Mouse (Mus musculus): Measurements from ENCODE around the gene Fbxo27.
A peak's percentile ranks its signal among the peaks of the same experiment; 100 is the strongest.

Fbxo27 gene

DNA sequence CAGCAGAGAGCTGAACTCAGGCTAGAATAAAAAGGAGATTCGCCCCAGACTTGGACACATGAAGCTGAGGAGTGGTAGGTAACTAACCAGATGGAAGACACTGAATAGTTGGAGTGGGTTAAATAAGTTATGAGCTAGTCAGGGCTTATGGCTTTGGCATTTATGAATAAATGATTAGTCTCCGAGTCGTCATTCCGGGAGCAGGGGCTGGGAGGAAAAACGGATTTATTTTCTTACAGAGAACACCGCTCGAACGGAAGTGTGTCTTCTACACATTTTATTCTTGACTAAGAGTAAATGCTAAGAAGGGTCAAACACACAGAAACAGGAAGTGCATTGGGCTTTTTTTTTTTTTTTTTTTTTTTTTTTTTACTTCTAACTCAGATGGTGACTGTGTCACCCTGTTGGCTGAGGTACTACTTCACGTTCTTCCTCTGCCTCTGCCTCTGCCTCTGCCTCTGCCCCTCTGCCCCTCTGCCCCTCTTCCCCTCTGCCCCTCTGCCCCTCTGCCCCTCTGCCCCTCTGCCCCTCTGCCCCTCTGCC, 10.0 kb downstream of the Fbxo27 start:
- no peak for DNase-seq

DNA sequence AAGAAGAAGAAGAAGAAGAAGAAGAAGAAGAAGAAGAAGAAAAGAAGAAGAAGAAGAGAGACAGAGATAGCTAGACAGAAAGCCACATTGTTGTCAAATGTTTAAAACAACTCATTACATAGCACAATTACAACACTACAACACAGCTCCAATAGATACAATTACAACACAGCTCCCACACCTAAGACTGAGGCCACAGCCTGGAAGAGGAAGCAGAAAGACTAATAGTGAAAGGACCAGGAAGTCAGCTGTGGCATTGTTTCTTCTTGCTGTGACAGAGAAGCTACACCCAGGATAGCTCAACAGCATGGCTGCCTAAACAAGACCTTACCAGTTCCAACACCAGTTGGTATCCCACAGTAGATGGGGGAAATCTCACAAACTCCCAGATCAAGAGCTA, 16.8 kb downstream of the Fbxo27 start:
- no peak for DNase-seq

GRCm38 (mm10) chr7:28710962-28711361, 18.3 kb downstream of the Fbxo27 start:
- DNase-seq: no peak

DNA sequence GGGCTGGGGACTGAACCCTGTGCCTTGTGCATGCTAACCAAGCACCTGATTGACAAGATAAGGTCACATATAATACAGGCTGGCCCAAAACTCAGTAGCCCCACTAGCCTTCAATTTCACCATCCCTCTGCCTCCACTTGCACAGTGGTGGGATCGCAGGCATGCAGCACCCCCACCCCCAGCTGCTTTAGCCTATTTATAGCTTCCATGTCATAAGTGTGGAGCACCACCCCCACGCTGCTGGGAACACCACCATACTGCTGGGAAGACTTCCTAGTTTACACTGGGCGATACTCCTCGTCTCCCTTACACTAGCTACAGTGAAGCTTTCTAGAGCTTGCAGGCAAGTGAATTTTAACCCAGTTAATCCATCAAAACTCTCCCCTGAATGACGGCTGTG, 22.0 kb downstream of the Fbxo27 start:
- no peak for DNase-seq

GRCm38 (mm10) chr7:28715598-28715997, 22.9 kb downstream of the Fbxo27 start:
- no peak for DNase-seq

- DNase-seq: peak; percentile 56 to 70
Observed at GRCm38 (mm10) chr7:28716590-28717281, 24.1 kb downstream of the Fbxo27 start, which contains the start of gene Fbxo17. TSS of gene Fbxo17 (plus strand) at chr7:28716804.

GRCm38 (mm10) chr7:28717726-28718125, 25.1 kb downstream of the Fbxo27 start:
- DNase-seq: no peak

DNA sequence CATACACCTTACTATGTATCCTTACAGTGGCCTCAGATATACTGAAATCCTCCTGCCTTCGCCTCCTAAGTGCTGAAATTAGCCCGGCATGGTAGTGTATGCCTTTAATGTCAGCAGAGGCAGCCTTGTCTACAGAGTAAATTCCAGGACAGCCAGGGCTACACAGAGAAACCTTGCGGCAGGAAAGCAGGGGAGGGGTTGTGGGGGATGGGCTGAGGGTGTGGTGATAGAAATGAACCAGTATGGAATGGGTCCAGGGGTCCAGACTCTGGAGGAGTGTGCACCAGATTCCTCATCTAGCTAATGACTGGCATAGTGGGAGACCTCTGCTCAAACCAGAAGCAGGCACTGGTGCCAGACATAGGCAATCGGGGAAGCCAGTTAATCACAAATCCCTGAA, 26.5 kb downstream of the Fbxo27 start:
- no peak for DNase-seq

- DNase-seq: no peak
Observed at GRCm38 (mm10) chr7:28719650-28720049, 27.0 kb downstream of the Fbxo27 start.

- no peak for DNase-seq
Observed at GRCm38 (mm10) chr7:28720753-28721537, 28.3 kb downstream of the Fbxo27 start.

- DNase-seq: no peak
Observed at GRCm38 (mm10) chr7:28722079-28722478, 29.4 kb downstream of the Fbxo27 start.

DNA sequence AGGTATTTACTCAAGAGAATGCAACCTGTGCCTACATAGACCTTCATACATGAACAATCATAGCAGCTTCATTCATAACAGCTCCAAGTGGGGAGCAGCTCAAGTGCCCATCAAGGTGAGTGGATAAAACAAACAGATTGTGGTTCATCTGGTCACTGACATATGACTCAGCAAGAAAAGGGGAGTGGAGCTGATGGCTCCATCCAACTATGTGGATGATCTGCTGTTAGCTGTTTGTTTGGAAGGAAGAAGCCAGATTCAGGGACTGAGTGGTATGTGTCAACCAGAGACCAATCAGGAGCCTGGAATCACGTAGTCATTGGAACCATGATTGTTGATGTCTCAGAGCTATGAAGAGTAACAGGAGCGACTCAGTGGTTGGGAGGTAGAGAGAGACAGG, 32.0 kb downstream of the Fbxo27 start:
- DNase-seq: no peak

DNA sequence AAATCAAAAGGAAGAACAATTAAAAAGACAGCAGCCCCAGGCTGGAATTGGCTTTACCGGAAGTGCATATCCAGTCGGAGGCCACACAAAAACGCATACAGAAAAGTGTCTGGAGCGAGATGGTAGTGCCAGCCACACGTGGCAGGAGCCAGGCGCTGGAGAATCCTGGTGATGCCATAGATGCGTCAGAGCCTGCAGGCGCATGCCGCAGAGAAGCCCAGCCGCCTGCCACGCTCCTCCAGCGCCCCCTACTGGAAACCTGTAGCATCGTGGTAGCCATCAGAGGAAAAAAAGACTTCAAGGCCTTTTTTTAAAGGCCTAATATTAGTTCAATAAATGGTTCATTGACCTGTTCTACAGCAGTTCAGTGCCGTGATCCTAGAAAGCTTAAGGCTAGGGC, 34.0 kb downstream of the Fbxo27 start:
- peak; percentile 64 to 78 for DNase-seq

DNA sequence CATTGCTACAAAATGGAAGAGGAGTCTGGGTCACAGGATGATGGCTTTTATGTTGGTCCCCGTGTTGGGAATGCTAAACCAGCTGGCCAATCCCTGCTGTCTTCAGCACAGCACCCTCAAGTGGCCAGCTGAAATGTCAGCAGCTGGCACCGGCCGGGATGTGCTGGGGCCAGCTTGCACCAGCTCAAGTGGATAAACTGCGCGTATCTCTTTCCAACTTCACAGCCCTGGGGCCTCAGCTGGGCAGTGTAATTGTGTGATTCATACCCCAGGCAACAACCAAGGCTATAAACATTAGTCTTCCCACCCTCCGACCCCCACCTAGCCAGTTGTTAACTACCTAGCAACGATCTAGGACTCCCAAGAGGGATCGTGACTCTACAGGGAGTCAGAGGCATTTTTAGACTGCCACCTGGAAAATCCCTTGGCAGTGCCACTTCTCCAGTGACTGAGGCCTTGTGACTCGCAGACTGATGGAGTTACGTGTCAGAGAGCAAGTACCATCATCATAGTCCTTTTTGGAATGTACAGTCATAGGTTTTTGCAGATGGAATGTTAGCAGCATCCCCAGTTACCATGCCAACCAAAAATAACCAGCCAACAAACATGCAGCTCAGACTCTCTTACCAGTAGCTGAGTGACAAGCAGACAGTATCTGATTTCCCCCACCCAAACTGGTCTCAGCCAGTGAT, 35.1 kb downstream of the Fbxo27 start:
- DNase-seq: no peak

DNA sequence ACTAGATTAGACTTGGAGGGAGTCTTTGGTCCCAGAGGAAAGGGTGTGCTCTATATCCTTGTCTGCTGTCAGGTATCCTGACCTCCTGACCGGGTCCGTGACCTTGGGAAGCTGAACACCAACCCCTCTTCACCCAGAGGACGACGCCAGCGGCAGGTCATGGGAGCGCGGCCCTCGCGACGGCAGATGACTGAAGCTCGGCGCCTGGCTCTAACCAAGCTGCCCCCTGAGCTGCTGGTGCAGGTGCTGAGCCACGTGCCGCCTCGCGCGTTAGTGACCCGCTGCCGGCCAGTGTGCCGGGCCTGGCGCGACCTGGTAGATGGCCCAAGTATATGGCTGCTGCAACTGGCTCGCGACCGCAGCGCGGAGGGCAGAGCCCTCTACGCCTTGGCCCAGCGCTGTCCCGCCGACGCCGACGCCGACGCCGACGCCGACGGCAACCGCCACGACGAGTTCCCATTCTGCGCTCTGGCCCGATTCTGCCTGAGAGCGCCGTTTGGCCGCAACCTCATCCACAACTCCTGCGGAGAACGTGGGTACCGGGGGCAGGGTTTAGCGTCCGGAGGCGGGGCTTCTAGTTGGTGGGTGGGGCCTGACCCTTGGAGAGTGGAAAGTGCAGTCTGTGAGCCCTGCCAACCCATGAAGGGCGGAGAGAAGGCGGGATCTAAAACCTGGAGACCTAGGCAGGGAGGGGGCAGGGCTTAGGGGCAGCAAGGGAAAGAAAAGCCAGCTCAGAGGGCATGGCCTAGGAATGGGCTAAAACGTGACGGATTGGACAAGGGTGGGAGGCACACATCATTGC, 39.9 kb downstream of the Fbxo27 start:
- peak; percentile 92 to 94 for DNase-seq

- DNase-seq: no peak
Observed at GRCm38 (mm10) chr7:28733211-28733610, 40.6 kb downstream of the Fbxo27 start.

GRCm38 (mm10) chr7:28735701-28736100, 43.1 kb downstream of the Fbxo27 start:
- DNase-seq: peak; percentile 53 to 62

DNA sequence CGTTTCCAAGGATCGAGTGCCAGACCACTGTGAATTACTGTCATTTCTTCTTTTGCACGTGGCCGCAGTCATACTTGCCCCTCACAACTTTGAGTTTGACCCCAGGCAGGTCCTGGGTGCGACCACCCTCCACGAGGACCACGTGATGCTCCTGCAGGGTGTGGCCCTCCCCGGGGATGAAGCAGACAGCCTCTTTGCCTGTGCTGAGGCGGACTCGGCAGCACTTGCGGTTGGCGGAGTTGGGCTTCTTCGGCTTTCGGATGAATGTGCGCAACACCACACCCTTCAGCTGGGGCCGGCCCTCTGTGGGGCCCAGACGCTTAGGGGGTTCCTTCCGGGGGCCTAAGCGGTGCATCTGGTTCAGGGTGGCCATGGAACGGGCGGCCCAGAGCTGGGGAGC, 47.2 kb downstream of the Fbxo27 start:
- DNase-seq: no peak

DNA sequence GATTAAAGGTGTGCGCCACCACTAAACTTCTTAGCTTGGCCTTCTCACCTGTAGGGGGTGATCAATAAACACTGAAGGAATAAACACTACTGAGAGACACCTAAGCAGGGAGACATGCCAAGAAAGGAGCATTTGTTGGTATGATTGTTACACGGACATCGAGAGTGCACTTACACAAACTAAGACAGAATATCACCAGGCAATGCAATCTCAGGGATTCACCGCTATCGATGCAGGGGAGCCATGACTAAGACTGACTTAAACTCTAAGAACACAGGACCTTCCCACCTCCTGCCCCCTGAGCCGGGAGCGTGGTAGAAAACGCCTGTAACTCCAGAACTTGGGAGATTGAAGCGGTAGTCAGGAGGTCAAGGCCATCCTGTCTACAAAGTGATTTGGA, 48.3 kb downstream of the Fbxo27 start:
- DNase-seq: no peak

GRCm38 (mm10) chr7:28741368-28741708, 48.7 kb downstream of the Fbxo27 start:
- no peak for DNase-seq

- DNase-seq: peak; percentile 96 to 97
Observed at GRCm38 (mm10) chr7:28741709-28742438, 49.2 kb downstream of the Fbxo27 start, which contains the start of the genes Mrps12 and Sars2. TSS of gene Mrps12 (minus strand) at chr7:28741820. TSS of gene Sars2 (plus strand) at chr7:28741992.
